Mouse (Mus musculus) forebrain, embryonic 16.5 days (tissue): Measurements from ENCODE around the gene Pcbp2. TPM values are rescaled to one million over a fixed set of nuclear protein-coding genes. Genes with fewer than 3 reads are reported as not detected.

Experiments used
- ATAC-seq: fragments of 200-750 bp; cut with Nextera tagmentation; 2 replicates; pipeline ENCODE4 v1.8.0; 2017; ENCODE audit warnings: mild to moderate bottlenecking, moderate library complexity
- H3K27ac ChIP-seq: fragments of 300-500 bp; sonication (generic); 2 replicates; pipeline ENCODE4 v1.5.1; 2014; ENCODE audit warnings: low read length, control low read depth
- H3K27me3 ChIP-seq: fragments of 300-500 bp; sonication (generic); replicated peaks from 2 replicates; pipeline ENCODE4 v1.6.1; 2014; ENCODE audit warnings: low read length; ENCODE audit not compliant: control insufficient read depth, insufficient read depth
- H3K36me3 ChIP-seq: fragments of 300-500 bp; sonication (generic); 2 replicates; pipeline ENCODE4 v1.6.1; 2014; ENCODE audit not compliant: control insufficient read depth, insufficient read depth
- H3K4me1 ChIP-seq: fragments of 300-500 bp; sonication (generic); replicated peaks from 2 replicates; pipeline ENCODE4 v1.6.1; 2014; ENCODE audit warnings: low read length; ENCODE audit not compliant: control insufficient read depth, insufficient read depth
- H3K4me2 ChIP-seq: fragments of 300-500 bp; sonication (generic); 2 replicates; pipeline ENCODE4 v1.6.1; 2014; ENCODE audit warnings: mild to moderate bottlenecking, low read length, control low read depth
- H3K4me3 ChIP-seq: fragments of 300-500 bp; sonication (generic); replicated peaks from 2 replicates; pipeline ENCODE4 v1.5.1; 2014; ENCODE audit warnings: mild to moderate bottlenecking, low read length, control low read depth
- H3K9ac ChIP-seq: fragments of 300-500 bp; sonication (generic); replicated peaks from 2 replicates; pipeline ENCODE4 v1.6.1; 2014; ENCODE audit warnings: low read depth, low read length, control low read depth
- H3K9me3 ChIP-seq: fragments of 300-500 bp; sonication (generic); 2 replicates; pipeline ENCODE4 v1.6.1; 2016; ENCODE audit warnings: low read length; ENCODE audit not compliant: control insufficient read depth
- WGBS: fragments of 180-500 bp; shearing (Covaris S2); extraction: QIAGEN DNeasy Blood & Tissue Kit; methylation state at CpG from one replicate; pipeline ENCODE4 v1.1.7; 2014; 5-methylcytosine and 5-hydroxymethylcytosine counted together
- polyA plus RNA-seq: library from polyadenylated mRNA; unstranded; fragments of >200 nt; fragmentation: Nextera tagmentation; extraction: Ambion mirVana; gene quantifications from 2 replicates; pipeline ENCODE4 v1.2.1, GENCODE M21; 2015

The Pcbp2 gene
- polyA plus RNA-seq, 1 experiment from 2014 or later, result 144 TPM

DNA sequence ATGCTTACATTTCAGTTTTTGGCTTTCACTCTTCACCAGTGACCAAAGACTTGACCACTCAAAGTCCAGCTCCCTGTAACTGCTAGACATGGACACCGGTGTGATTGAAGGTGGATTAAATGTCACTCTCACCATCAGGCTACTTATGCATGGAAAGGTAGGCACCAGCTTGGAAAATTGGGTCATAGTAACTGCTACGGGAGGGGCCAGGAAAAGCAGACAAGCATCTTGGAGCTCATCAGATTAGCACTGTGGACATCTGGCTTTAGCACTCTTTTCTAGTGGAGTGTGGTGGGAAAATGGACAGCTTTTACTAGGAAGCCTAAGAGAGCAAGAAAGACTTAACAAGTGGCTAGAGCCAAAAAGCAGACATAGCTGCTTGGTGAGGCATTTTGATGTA is 2.9 kb downstream of the Pcbp2 start:
- Histone ChIP-seq H3K4me2 (no peak overlapping the region), H3K4me1 (peaks cover 9% of the 10 kb centered on the region), H3K36me3 (peaks cover 28% of the 10 kb centered on the region), H3K9me3 (no peaks in the 10 kb centered on the region; the same call in 1 of the 2 replicates), H3K27me3 (no peaks in the 10 kb centered on the region), H3K4me3 (no peak overlapping the region), H3K9ac (no peak overlapping the region), H3K27ac (no peak overlapping the region)
- ATAC-seq, result no peak
- 73% methylated on average over 2 of the region's 2 CpGs for WGBS

- H3K4me2 ChIP-seq, result no peak overlapping the region
- WGBS, result 93% methylated on average over 2 of the region's 2 CpGs
- ATAC-seq, result no peak
- H3K4me3 ChIP-seq, result no peak overlapping the region
- H3K4me1 ChIP-seq, result peaks cover 9% of the 10 kb centered on the region
- H3K27me3 ChIP-seq, result no peaks in the 10 kb centered on the region
- no peaks in the 10 kb centered on the region for H3K9me3 ChIP-seq
- no peak overlapping the region for H3K27ac ChIP-seq
- no peak overlapping the region for H3K9ac ChIP-seq
- peaks cover 33% of the 10 kb centered on the region for H3K36me3 ChIP-seq
Measured at GRCm38 (mm10) chr15:102474520-102474919, 4.2 kb downstream of the Pcbp2 start.

GRCm38 (mm10) chr15:102483136-102483535 is 12.8 kb downstream of the Pcbp2 start:
- Histone ChIP-seq H3K4me2 (no peak overlapping the region), H3K9ac (no peak overlapping the region), H3K27ac (no peak overlapping the region), H3K4me1 (no peaks in the 10 kb centered on the region), H3K9me3 (no peaks in the 10 kb centered on the region), H3K27me3 (no peaks in the 10 kb centered on the region), H3K4me3 (no peak overlapping the region), H3K36me3 (peaks cover 34% of the 10 kb centered on the region)
- no peak for ATAC-seq
- WGBS, result 96% methylated on average over 3 of the region's 3 CpGs

GRCm38 (mm10) chr15:102485853-102486252 is 15.5 kb downstream of the Pcbp2 start:
- 91% methylated on average over 12 of the region's 12 CpGs for whole genome bisulfite sequencing
- Histone ChIP-seq H3K36me3 (peaks cover 49% of the 10 kb centered on the region), H3K4me2 (no peak overlapping the region), H3K4me3 (no peak overlapping the region), H3K9me3 (no peaks in the 10 kb centered on the region), H3K4me1 (no peaks in the 10 kb centered on the region), H3K27ac (no peak overlapping the region), H3K27me3 (no peaks in the 10 kb centered on the region), H3K9ac (no peak overlapping the region)
- ATAC-seq, result no peak

GRCm38 (mm10) chr15:102487664-102488063 is 17.3 kb downstream of the Pcbp2 start:
- Histone ChIP-seq H3K36me3 (peaks cover 54% of the 10 kb centered on the region), H3K4me3 (no peak overlapping the region), H3K9ac (no peak overlapping the region), H3K9me3 (no peaks in the 10 kb centered on the region), H3K4me1 (no peaks in the 10 kb centered on the region), H3K27ac (no peak overlapping the region), H3K27me3 (no peaks in the 10 kb centered on the region), H3K4me2 (no peak overlapping the region)
- 91% methylated on average over 1 of the region's 1 CpGs for WGBS
- no peak for ATAC-seq

DNA sequence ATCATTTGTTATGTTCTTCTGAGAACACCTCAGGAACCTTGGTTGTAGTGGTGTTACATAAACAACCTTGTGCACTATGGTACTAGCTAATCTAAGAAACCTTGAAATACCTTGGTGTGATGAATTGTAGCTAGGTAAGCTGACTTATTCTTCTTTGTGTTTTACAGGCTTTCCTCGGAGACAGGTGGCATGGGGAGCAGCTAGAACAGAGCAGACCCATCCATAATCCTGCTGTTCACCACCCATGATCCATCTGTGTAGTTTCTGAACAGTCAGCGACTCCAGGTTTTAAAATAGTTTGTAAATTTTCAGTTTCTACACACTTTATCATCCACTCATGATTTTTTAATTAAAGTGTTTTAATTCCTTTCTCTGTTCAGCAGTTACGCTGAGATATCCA is 28.0 kb downstream of the Pcbp2 start:
- H3K4me2 ChIP-seq, result no peak overlapping the region
- no peaks in the 10 kb centered on the region for H3K4me1 ChIP-seq

DNA sequence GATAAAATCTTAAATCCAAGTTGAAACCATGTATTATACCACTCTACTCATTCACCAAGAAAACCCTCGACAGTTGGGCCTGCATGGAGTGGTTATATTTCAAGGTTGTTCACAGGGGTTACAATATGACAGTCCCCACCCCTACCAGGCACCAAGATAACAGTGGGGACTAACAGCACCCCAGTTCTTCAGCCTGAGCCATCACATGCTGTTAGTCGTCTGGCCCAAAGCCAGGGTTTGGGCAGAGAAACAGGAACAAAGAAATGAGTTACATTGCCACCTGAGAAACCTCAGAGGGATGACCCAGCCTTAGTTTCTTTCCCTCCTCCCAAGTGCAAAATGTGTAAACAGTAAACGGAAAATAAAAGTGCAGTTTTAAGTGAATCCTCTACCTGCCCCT is 29.0 kb downstream of the Pcbp2 start:
- Histone ChIP-seq H3K9me3 (no peaks in the 10 kb centered on the region), H3K36me3 (peaks cover 62% of the 10 kb centered on the region), H3K4me1 (no peaks in the 10 kb centered on the region), H3K27ac (no peak overlapping the region), H3K4me2 (no peak overlapping the region), H3K4me3 (no peak overlapping the region), H3K27me3 (no peaks in the 10 kb centered on the region), H3K9ac (no peak overlapping the region)
- no peak for ATAC-seq
- 72% methylated on average over 3 of the region's 3 CpGs for WGBS

More for the DNA sequence above, 28.0 kb downstream of the Pcbp2 start:
- Histone ChIP-seq H3K9me3 (no peaks in the 10 kb centered on the region), H3K36me3 (peaks cover 59% of the 10 kb centered on the region), H3K27me3 (no peaks in the 10 kb centered on the region), H3K27ac (no peak overlapping the region), H3K9ac (no peak overlapping the region), H3K4me3 (no peak overlapping the region)
- no peak for ATAC-seq
- WGBS, result 88% methylated on average over 3 of the region's 3 CpGs

DNA sequence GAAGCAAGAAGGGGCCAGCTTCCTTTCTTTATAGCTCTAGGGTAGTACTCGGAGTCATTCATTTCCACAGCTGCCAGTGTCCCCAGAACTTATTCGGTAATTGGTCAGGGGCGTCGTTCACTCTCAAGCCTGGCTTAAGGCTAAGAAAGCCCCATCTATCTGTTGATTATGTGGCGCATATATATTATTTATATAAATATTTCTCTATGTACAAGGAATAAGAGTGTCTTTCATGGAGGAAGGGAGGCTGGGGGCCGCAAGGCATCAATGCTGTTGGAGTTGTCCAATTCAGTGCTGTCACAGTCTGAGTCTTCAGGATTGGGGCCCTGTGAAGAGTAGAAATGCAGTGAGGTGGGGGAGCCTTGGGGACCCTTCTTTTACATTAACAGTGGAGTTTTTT is 29.5 kb downstream of the Pcbp2 start:
- H3K4me1 ChIP-seq, result no peaks in the 10 kb centered on the region
- no peak overlapping the region for H3K4me2 ChIP-seq
- H3K4me3 ChIP-seq, result no peak overlapping the region
- ATAC-seq, result no peak
- 91% methylated on average over 6 of the region's 6 CpGs for WGBS
- H3K9ac ChIP-seq, result no peak overlapping the region
- H3K27ac ChIP-seq, result no peak overlapping the region
- peaks cover 61% of the 10 kb centered on the region for H3K36me3 ChIP-seq
- no peaks in the 10 kb centered on the region for H3K9me3 ChIP-seq
- no peaks in the 10 kb centered on the region for H3K27me3 ChIP-seq

DNA sequence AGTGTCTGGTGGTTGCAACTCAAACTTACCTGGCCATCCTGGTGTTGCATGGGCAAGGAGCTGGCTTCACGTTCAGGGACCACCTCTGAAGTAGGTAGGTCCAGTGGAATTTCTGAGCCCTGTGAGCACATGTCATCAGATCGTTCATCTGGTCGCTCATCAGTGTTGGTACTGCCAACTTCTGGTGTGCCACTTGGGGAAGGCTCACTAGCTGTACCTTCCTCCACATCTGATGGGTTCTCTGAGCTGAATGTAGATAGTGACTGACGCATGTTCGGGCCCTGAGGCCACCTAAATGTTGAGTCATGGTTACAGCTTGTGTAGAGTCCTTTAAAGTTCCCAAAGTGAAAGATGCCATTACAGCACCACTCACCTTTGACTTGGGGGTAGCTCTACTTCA is 30.1 kb downstream of the Pcbp2 start:
- Histone ChIP-seq H3K4me1 (no peaks in the 10 kb centered on the region), H3K27me3 (no peaks in the 10 kb centered on the region), H3K9ac (no peak overlapping the region), H3K9me3 (no peaks in the 10 kb centered on the region), H3K36me3 (peaks cover 61% of the 10 kb centered on the region), H3K4me2 (no peak overlapping the region), H3K27ac (no peak overlapping the region), H3K4me3 (no peak overlapping the region)
- no peak for ATAC-seq
- WGBS, result 86% methylated on average over 5 of the region's 5 CpGs

- H3K27ac ChIP-seq, result no peak overlapping the region
- H3K4me3 ChIP-seq, result no peak overlapping the region
- no peaks in the 10 kb centered on the region for H3K27me3 ChIP-seq
- H3K9me3 ChIP-seq, result no peaks in the 10 kb centered on the region
- no peak overlapping the region for H3K9ac ChIP-seq
- WGBS, result 88% methylated on average over 19 of the region's 19 CpGs
- peaks cover 59% of the 10 kb centered on the region for H3K36me3 ChIP-seq
- no peak overlapping the region for H3K4me2 ChIP-seq
- no peak for ATAC-seq
- H3K4me1 ChIP-seq, result no peaks in the 10 kb centered on the region
Measured at GRCm38 (mm10) chr15:102501084-102501814, 30.9 kb downstream of the Pcbp2 start.
